Mouse (Mus musculus) G1E (cell line): ENCODE data around the gene Fam160a1.

Source experiments
- CTCF ChIP-seq: IDR thresholded peaks from 2 replicates; pipeline ENCODE4 v1.5.1; 2012; ENCODE audit warnings: low read depth, low read length, inconsistent platforms, mixed read lengths
- GATA1 ChIP-seq: IDR thresholded peaks from 2 replicates; pipeline ENCODE4 v1.6.1; 2012; ENCODE audit warnings: borderline replicate concordance, low read length, inconsistent platforms, mixed read lengths
- TAL1 ChIP-seq: conservative IDR thresholded peaks from 2 replicates; pipeline ENCODE4 v1.6.1; 2012; ENCODE audit warnings: low read depth, low read length, inconsistent platforms, mixed read lengths

DNA sequence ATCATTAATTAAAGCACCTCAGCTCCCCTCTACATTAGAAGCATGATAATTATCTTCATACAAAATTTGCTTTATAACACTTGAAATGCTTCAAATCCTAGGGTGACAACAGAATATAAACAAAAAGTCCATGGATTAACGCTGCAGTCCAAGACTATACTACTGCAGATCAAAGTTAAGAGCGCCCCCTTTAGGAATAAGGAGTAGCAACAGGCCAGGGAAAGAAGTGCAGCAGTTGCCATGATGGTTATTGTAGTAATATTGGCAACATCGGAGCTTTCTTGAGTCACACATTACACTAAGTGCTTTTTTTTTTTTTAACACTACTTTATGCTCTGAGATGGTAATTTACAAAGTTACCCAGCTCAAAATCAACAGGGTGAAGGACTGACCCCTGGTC lies 43.7 kb downstream of the Fam160a1 start:
- TF ChIP-seq CTCF: 0 out of 2 replicates have a peak, but pooled peaks have one; percentile 21
- TF ChIP-seq GATA1: no peak
- TF ChIP-seq TAL1: no peak
